Mouse (Mus musculus) heart, embryonic 16.5 days (tissue): ENCODE results near the gene Rad51b. TPM values are rescaled to one million over a fixed set of nuclear protein-coding genes. Genes with fewer than 3 reads are reported as not detected.

ENCODE experiments used
- ATAC-seq: fragments of 200-750 bp; cut with Nextera tagmentation; replicated peaks from 2 replicates; pipeline ENCODE4 v1.8.0; 2017; ENCODE audit warnings: moderate number of reproducible peaks; ENCODE audit not compliant: insufficient read depth, low FRiP score; ENCODE audit errors: extremely low read depth
- H3K27ac ChIP-seq: fragments of 300-500 bp; sonication (generic); 2 replicates; pipeline ENCODE4 v1.5.1; 2014; ENCODE audit warnings: mild to moderate bottlenecking, low read length, control low read depth, moderate library complexity
- H3K27me3 ChIP-seq: fragments of 300-500 bp; sonication (generic); 2 replicates; pipeline ENCODE4 v1.6.1; 2014; ENCODE audit warnings: low read length, mixed read lengths; ENCODE audit not compliant: control insufficient read depth, insufficient read depth
- H3K36me3 ChIP-seq: fragments of 300-500 bp; sonication (generic); 2 replicates; pipeline ENCODE4 v1.6.1; 2014; ENCODE audit not compliant: control insufficient read depth, insufficient read depth
- H3K4me1 ChIP-seq: fragments of 300-500 bp; sonication (generic); 2 replicates; pipeline ENCODE4 v1.6.1; 2014; ENCODE audit warnings: low read length, mixed read lengths; ENCODE audit not compliant: control insufficient read depth, insufficient read depth
- H3K4me2 ChIP-seq: fragments of 300-500 bp; sonication (generic); 2 replicates; pipeline ENCODE4 v1.6.1; 2014; ENCODE audit warnings: low read depth, mild to moderate bottlenecking, control low read depth, low read length
- H3K4me3 ChIP-seq: fragments of 300-500 bp; sonication (generic); 2 replicates; pipeline ENCODE4 v1.5.1; 2014; ENCODE audit warnings: mild to moderate bottlenecking, control low read depth, low read length
- H3K9ac ChIP-seq: fragments of 300-500 bp; sonication (generic); 2 replicates; pipeline ENCODE4 v1.6.1; 2014; ENCODE audit warnings: low read length, control low read depth
- H3K9me3 ChIP-seq: fragments of 300-500 bp; sonication (generic); replicated peaks from 2 replicates; pipeline ENCODE4 v1.6.1; 2016; ENCODE audit warnings: low read length; ENCODE audit not compliant: control insufficient read depth
- WGBS: fragments of 180-500 bp; shearing (Covaris S2); extraction: QIAGEN DNeasy Blood & Tissue Kit; methylation state at CpG from one replicate; pipeline ENCODE4 v1.1.7; 2014; 5-methylcytosine and 5-hydroxymethylcytosine counted together
- polyA plus RNA-seq: library from polyadenylated mRNA; unstranded; fragments of >200 nt; fragmentation: Nextera tagmentation; extraction: Ambion mirVana; gene quantifications from 2 replicates; pipeline ENCODE4 v1.2.1, GENCODE M21; 2015

Gene Rad51b
- polyA plus RNA-seq, 1 experiment from 2014 or later: 5.0 TPM

- H3K27me3 ChIP-seq: no peaks in the 10 kb centered on the region
- ATAC-seq: no peak
- no peaks in the 10 kb centered on the region for H3K36me3 ChIP-seq
- no peak overlapping the region for H3K27ac ChIP-seq
- no peak overlapping the region for H3K4me3 ChIP-seq
- no peak overlapping the region for H3K4me2 ChIP-seq
- H3K9ac ChIP-seq: no peak overlapping the region
- WGBS: 68% methylated on average over 2 of the region's 2 CpGs
- peaks cover 16% of the 10 kb centered on the region for H3K4me1 ChIP-seq
- no peaks in the 10 kb centered on the region for H3K9me3 ChIP-seq
Measured at GRCm38 (mm10) chr12:79393636-79394035, 96.6 kb downstream of the Rad51b start.

GRCm38 (mm10) chr12:79403992-79404391 lies 106.9 kb downstream of the Rad51b start:
- H3K9ac ChIP-seq: no peak overlapping the region
- WGBS: 72% methylated on average over 3 of the region's 3 CpGs

GRCm38 (mm10) chr12:79404494-79404893 lies 107.4 kb downstream of the Rad51b start:
- Histone ChIP-seq H3K27me3 (no peaks in the 10 kb centered on the region), H3K9ac (no peak overlapping the region), H3K27ac (no peak overlapping the region), H3K36me3 (no peaks in the 10 kb centered on the region), H3K9me3 (no peaks in the 10 kb centered on the region), H3K4me1 (no peaks in the 10 kb centered on the region), H3K4me3 (no peak overlapping the region), H3K4me2 (no peak overlapping the region)
- 37% methylated on average over 1 of the region's 1 CpGs for WGBS
- ATAC-seq: no peak

More at GRCm38 (mm10) chr12:79403992-79404391, 106.9 kb downstream of the Rad51b start:
- Histone ChIP-seq H3K4me3 (no peak overlapping the region), H3K36me3 (no peaks in the 10 kb centered on the region), H3K27ac (no peak overlapping the region), H3K4me2 (no peak overlapping the region), H3K4me1 (no peaks in the 10 kb centered on the region), H3K9me3 (no peaks in the 10 kb centered on the region), H3K27me3 (no peaks in the 10 kb centered on the region)
- ATAC-seq: no peak

- Histone ChIP-seq H3K4me3 (no peak overlapping the region), H3K27ac (no peak overlapping the region), H3K9ac (no peak overlapping the region), H3K9me3 (no peaks in the 10 kb centered on the region), H3K27me3 (no peaks in the 10 kb centered on the region), H3K36me3 (no peaks in the 10 kb centered on the region), H3K4me1 (no peaks in the 10 kb centered on the region), H3K4me2 (no peak overlapping the region)
- no peak for ATAC-seq
- 92% methylated on average over 2 of the region's 2 CpGs for WGBS
Measured at GRCm38 (mm10) chr12:79408677-79409076, 111.6 kb downstream of the Rad51b start.

DNA sequence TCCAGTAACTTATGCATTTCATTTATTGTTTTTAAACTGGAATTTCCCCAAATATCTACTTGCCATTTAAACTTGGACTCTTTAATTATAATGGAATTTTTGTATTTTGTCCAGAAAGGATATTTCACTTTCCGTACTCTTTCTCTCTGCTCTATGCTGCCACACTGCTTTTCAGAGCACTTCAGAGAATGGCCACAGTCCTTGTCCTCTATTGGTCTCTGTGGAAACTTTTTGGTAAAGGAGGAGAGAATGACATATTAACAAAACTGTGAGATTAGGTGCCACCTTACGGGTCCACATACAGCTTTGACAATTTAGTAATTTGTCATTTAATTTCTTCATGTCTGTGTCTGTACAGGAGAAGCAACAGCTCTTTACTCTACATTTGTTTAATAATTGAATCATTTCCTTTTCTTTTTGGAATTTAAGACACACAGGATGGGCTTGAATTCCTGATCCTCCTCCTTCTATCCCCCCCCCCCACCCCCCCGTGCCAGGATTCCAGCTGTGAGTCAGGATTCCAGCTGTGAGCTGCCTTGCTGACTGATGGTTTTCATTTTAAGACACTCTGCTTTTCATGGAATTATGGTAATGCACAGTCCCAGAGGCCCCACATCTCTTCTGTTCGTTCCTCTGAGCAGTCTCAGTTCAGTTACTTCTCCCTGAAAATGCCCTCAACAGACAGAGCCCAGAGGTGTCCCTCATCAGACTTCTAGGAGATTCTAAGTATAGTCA lies 112.2 kb downstream of the Rad51b start:
- Histone ChIP-seq H3K9me3 (no peaks in the 10 kb centered on the region), H3K4me1 (no peaks in the 10 kb centered on the region), H3K4me2 (no peak overlapping the region), H3K4me3 (no peak overlapping the region), H3K27me3 (no peaks in the 10 kb centered on the region), H3K36me3 (no peaks in the 10 kb centered on the region), H3K27ac (no peak overlapping the region), H3K9ac (no peak overlapping the region)
- 65% methylated on average over 4 of the region's 4 CpGs for WGBS
- no peak for ATAC-seq

DNA sequence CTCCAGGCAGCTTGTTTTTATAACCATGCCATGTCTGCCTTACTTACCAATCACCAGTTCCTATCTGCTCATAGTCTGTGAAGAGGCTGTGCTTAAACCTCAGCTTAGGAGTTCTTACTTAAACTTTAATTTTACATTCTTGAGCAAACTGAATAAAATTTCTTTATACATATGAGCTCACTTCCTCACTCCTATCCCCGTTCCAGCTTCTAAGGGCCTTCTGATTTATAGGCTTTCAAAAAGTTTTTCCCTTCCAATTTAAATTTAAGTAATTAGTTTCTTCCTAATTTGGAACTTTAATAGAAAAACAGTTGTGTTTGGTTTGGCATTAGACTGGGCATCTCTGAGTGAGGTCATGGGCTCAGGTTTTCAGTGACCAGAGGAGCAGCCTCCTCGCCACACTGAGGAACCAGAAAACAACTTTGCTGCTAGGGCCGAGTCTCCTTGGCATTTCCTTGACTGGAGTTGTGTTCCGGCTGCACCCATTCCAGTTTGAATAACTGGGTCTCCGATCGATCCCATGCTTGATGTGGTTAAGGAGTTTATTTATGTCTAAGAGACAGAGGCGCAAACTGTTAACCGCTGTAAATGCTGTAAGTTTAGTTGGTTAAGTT lies 115.9 kb downstream of the Rad51b start:
- WGBS: 73% methylated on average over 8 of the region's 8 CpGs
- no peak overlapping the region for H3K4me2 ChIP-seq
- no peaks in the 10 kb centered on the region for H3K4me1 ChIP-seq
- H3K9ac ChIP-seq: no peak overlapping the region
- no peaks in the 10 kb centered on the region for H3K27me3 ChIP-seq
- no peaks in the 10 kb centered on the region for H3K36me3 ChIP-seq
- H3K4me3 ChIP-seq: no peak overlapping the region
- no peaks in the 10 kb centered on the region for H3K9me3 ChIP-seq
- no peak overlapping the region for H3K27ac ChIP-seq
- ATAC-seq: no peak

- no peak for ATAC-seq
- H3K9me3 ChIP-seq: no peaks in the 10 kb centered on the region
- H3K27ac ChIP-seq: no peak overlapping the region
- no peaks in the 10 kb centered on the region for H3K36me3 ChIP-seq
- H3K27me3 ChIP-seq: no peaks in the 10 kb centered on the region
- no peak overlapping the region for H3K4me2 ChIP-seq
- 70% methylated on average over 6 of the region's 6 CpGs for whole genome bisulfite sequencing
- peaks cover 3% of the 10 kb centered on the region; the same call in 1 of the 2 replicates for H3K4me1 ChIP-seq
- no peak overlapping the region for H3K4me3 ChIP-seq
- H3K9ac ChIP-seq: no peak overlapping the region
Measured at GRCm38 (mm10) chr12:79417360-79417759, 120.3 kb downstream of the Rad51b start.

DNA sequence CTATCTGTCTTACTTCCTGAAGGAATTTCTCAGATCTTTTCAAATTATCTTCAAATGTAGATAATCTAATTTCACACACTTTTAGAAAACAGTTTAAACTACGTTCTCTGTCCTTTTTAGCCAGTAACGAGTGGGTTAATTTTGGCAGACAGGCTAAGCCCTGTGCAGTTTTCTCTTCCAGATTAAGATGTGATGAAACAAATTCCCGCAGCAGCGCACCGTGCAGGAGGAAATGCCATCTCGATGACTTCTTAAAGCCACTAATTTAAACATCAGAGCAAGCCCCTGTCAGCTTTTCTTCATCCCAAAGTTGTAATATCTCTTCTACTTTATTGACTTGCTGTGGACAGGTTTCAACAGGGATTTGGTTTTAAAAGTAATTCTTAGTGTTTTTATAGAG lies 123.5 kb downstream of the Rad51b start:
- Histone ChIP-seq H3K27ac (no peak overlapping the region), H3K27me3 (no peaks in the 10 kb centered on the region), H3K4me1 (peaks cover 3% of the 10 kb centered on the region), H3K4me3 (no peak overlapping the region), H3K9me3 (peaks cover 3% of the 10 kb centered on the region; the same call in 1 of the 2 replicates), H3K9ac (no peak overlapping the region), H3K4me2 (no peak overlapping the region), H3K36me3 (no peaks in the 10 kb centered on the region)
- 12% methylated on average over 6 of the region's 6 CpGs for WGBS
- no peak for ATAC-seq

DNA sequence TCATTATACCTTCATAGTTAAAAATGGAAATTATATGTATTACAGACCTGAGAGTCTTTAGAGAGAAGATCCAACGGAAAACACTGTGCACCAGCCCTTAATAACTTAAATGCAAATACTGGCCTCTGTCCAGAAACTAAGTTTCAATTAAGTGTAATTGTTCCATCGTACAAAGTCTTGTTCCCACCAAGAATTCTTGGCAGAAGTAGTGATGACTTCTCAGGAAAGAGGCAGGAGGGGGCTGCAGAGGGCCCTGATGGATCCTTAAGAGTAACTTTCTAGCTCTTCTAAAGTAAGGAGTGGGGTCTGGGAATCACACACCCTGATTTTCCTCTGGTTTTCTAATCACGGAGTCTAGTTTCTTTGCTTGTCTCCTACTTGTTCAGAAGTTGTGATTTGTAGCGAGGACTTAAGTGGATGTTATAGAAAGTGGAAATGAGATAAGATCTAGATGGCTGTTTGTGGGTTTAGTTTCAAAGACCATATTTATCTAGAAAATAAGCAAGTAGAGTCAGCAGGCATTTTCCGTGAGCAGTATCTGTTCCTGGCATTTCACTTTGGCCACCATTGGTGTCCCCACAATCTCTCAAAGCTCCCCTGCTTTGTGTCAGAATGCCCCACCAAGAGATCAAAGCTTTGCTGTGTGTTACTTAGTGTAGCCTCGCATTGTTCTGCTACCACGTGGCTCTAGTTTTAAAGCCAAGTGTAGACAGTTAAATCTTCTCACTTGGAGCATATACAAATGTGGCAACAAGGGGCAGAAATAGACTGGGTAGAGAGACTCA lies 132.6 kb downstream of the Rad51b start:
- no peak overlapping the region for H3K4me3 ChIP-seq
- H3K9me3 ChIP-seq: peaks cover 3% of the 10 kb centered on the region; the same call in 1 of the 2 replicates
- H3K4me2 ChIP-seq: no peak overlapping the region
- peak overlapping the region; percentile 56 for H3K27ac ChIP-seq
- WGBS: 37% methylated on average over 7 of the region's 7 CpGs
- H3K36me3 ChIP-seq: no peaks in the 10 kb centered on the region
- no peaks in the 10 kb centered on the region for H3K27me3 ChIP-seq
- ATAC-seq: no peak
- H3K4me1 ChIP-seq: peaks cover 13% of the 10 kb centered on the region
- H3K9ac ChIP-seq: peak overlapping the region; percentile 27; the same call in 1 of the 2 replicates
